Mouse (Mus musculus) gastrocnemius, postnatal 36 days (tissue): ENCODE measurements around the gene Tasp1. TPM values are rescaled to one million over a fixed set of nuclear protein-coding genes. Genes with fewer than 3 reads are reported as not detected.

Experiments
- DNase-seq, 2 experiments: peaks; one replicate each; pipeline ENCODE4 v3.0.0; 2022
- intact Hi-C: fragments of 180-260 bp; cut with DNase I; formaldehyde crosslinking; loops from one replicate; pipeline ENCODE4 v1.15.1; 2025
- total RNA-seq, 2 experiments: library from RNA; stranded (reverse); gene quantifications; 2 replicates each; pipeline ENCODE4 v1.2.3; 2021

Gene Tasp1
- total RNA-seq, 2 experiments from 2014 or later: 4.6 to 5.2 TPM

- intact Hi-C loops: no loop called here
- no peak for DNase-seq
Measured at GRCm38 (mm10) chr2:139792345-139793120, 274.1 kb downstream of the Tasp1 start.

GRCm38 (mm10) chr2:139788658-139789057 lies 277.9 kb downstream of the Tasp1 start:
- DNase-seq: no peak
- intact Hi-C loops: no loop called here

GRCm38 (mm10) chr2:139784946-139785345 lies 281.7 kb downstream of the Tasp1 start:
- no peak for DNase-seq
- intact Hi-C loops: no loop called here

GRCm38 (mm10) chr2:139784465-139784864 lies 282.1 kb downstream of the Tasp1 start:
- DNase-seq: no peak
- intact Hi-C loops: no loop called here

Other genes starting within 250 kb of the Tasp1 start
- not detected for gene Gm17374, start 85.2 kb upstream of the Tasp1 start, total RNA-seq
- 10 to 100 TPM; 10.2 to 12.5 TPM for gene Esf1, start 103.8 kb upstream of the Tasp1 start, total RNA-seq
- gene Ndufaf5, start 103.8 kb upstream of the Tasp1 start, total RNA-seq: 10 to 100 TPM; 35.9 to 36.3 TPM